ENCODE assay signal across 20 mouse cellular contexts in the genomic region with DNA sequence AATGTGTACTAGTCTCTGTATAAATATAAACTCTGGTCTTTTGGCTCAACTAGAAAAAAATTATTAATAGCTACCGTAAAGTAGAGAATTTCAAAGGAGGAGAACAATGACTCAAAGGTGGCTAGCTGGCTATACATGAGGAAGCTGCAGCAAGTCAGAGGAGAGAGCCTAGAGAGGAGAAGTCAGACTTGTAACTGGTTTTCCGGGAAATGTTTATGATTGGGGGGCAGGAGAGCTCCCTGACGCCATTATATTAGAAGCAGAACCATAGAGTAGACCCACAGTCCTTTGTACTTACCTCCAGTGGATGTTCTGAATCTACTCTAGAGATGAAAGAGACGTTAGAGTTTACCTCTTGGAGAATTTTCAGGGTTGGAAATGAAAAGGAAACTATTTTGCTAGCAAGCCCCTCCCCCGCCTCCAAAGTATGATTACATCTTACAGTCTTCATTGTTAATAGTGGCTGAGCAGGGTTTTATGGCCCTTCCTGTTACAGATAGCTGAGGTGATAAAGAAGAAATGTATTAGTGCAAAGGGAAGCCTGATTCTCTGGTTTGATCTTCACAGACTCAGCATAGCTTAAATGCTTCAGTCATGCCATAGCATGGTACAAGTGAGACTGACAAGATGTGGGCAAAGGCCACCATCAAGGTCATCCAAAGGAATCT. TPM values are rescaled to one million over a fixed set of nuclear protein-coding genes. Genes with fewer than 3 reads are reported as not detected.
DNase-seq lines count a peak whose midpoint lies in the region; ATAC-seq and TF ChIP-seq lines count a peak whose summit lies in the region.
"Had no signal": no experiment of that assay in that cellular context is flagged by ENCODE, and none has a peak within 500 bp of the region (broad histone marks: within the 10 kb centered on the region; RNA-seq: fewer than 3 reads in every experiment).

No protein-coding gene starts in this region.

- H3K36me3 ChIP-seq in kidney, embryonic 16.5 days (ENCODE audit: insufficient read depth, low read length): no peaks in the 10 kb centered on the region
- H3K36me3 ChIP-seq in ES-Bruce4 (ENCODE audit: control insufficient read depth, insufficient read depth, low read length, poor library complexity, severe bottlenecking): no peaks in the 10 kb centered on the region
- no peaks in the 10 kb centered on the region for H3K36me3 ChIP-seq in intestine, embryonic 14.5 days (ENCODE audit: control insufficient read depth, insufficient read depth, low read length)
- H3K36me3 ChIP-seq: hindbrain, embryonic 13.5 days; limb, embryonic 12.5 days; midbrain, embryonic 12.5 days had no signal

- WGBS in kidney, embryonic 16.5 days: 66% methylated on average over 5 of the region's 5 CpGs
- 59% methylated on average over 5 of the region's 5 CpGs for WGBS in intestine, embryonic 14.5 days

- TF ChIP-seq CTCF in ES-Bruce4 (IDR thresholded peaks at IDR 0.05; ENCODE audit: low read depth, low read length): no peak

- TF ChIP-seq EP300 in ES-Bruce4 (IDR thresholded peaks at IDR 0.05; ENCODE audit: insufficient read depth, low read depth, low read length): no peak

- no peak for DNase-seq in kidney, postnatal 25 days
- no peak for DNase-seq in intestine, embryonic 14.5 days (ENCODE audit: low spot score)
- peak; percentile 56 for DNase-seq in lung, postnatal 36 days
- DNase-seq in right cerebral cortex, postnatal 36 days (ENCODE audit: low spot score in 2 of 2): no peak
- no peak for DNase-seq in B cell, adult 2 months
- no peak for DNase-seq in adrenal gland, postnatal 14 days
- DNase-seq: cerebellum, postnatal 10 days; heart, postnatal 10 days; kidney, adult 8-10 months; right cerebral cortex, postnatal 4 days had no signal

- no peak overlapping the region for H3K27ac ChIP-seq in kidney, embryonic 16.5 days (ENCODE audit: low read length)
- H3K27ac ChIP-seq in ES-Bruce4 (ENCODE audit: insufficient read depth, low read length): no peak overlapping the region
- 0 out of 2 replicates have a peak overlapping the region, but pooled peaks have one; percentile 6 for H3K27ac ChIP-seq in intestine, embryonic 14.5 days (ENCODE audit: low read depth)
- H3K27ac ChIP-seq: hindbrain, embryonic 13.5 days; limb, embryonic 12.5 days; midbrain, embryonic 12.5 days had no signal

- no peaks in the 10 kb centered on the region for H3K9me3 ChIP-seq in kidney, embryonic 16.5 days (ENCODE audit: low read length)
- no peaks in the 10 kb centered on the region for H3K9me3 ChIP-seq in ES-Bruce4 (replicated peaks; ENCODE audit: control insufficient read depth, insufficient read depth, low read length, poor library complexity, severe bottlenecking)
- H3K9me3 ChIP-seq in intestine, embryonic 14.5 days (ENCODE audit: control insufficient read depth, low read length): no peaks in the 10 kb centered on the region
- H3K9me3 ChIP-seq: hindbrain, embryonic 13.5 days; limb, embryonic 12.5 days; midbrain, embryonic 12.5 days had no signal

- peaks cover 8% of the 10 kb centered on the region; the same call in 1 of the 2 replicates for H3K4me1 ChIP-seq in kidney, embryonic 16.5 days (ENCODE audit: insufficient read depth, low read length)
- no peaks in the 10 kb centered on the region for H3K4me1 ChIP-seq in ES-Bruce4 (ENCODE audit: control insufficient read depth, insufficient read depth, low read length)
- 0 out of 2 replicates have a peak, but pooled peaks cover 6% of the 10 kb centered on the region for H3K4me1 ChIP-seq in intestine, embryonic 14.5 days (replicated peaks; ENCODE audit: control insufficient read depth, insufficient read depth, low read length)
- H3K4me1 ChIP-seq: hindbrain, embryonic 13.5 days; midbrain, embryonic 12.5 days had no signal

- no peaks in the 10 kb centered on the region for H3K27me3 ChIP-seq in kidney, embryonic 16.5 days (ENCODE audit: insufficient read depth, low read length)
- no peaks in the 10 kb centered on the region for H3K27me3 ChIP-seq in ES-Bruce4 (ENCODE audit: control insufficient read depth, insufficient read depth, low read length, poor library complexity, severe bottlenecking)
- no peaks in the 10 kb centered on the region for H3K27me3 ChIP-seq in intestine, embryonic 14.5 days (replicated peaks; ENCODE audit: control insufficient read depth, insufficient read depth, low read length)
- H3K27me3 ChIP-seq: hindbrain, embryonic 13.5 days; midbrain, embryonic 12.5 days had no signal

- 0 out of 2 replicates have a peak overlapping the region, but pooled peaks have one; percentile 5 for H3K4me2 ChIP-seq in kidney, embryonic 16.5 days (replicated peaks; ENCODE audit: low read depth, low read length)
- H3K4me2 ChIP-seq in intestine, embryonic 14.5 days (ENCODE audit: low read length): peak overlapping the region; percentile 11; the same call in 1 of the 2 replicates
- H3K4me2 ChIP-seq: hindbrain, embryonic 13.5 days; limb, embryonic 12.5 days; midbrain, embryonic 12.5 days had no signal

- no peak overlapping the region for H3K9ac ChIP-seq in kidney, embryonic 16.5 days (replicated peaks; ENCODE audit: low read length)
- H3K9ac ChIP-seq in ES-Bruce4 (ENCODE audit: low read depth, poor library complexity, severe bottlenecking): 0 out of 2 replicates have a peak overlapping the region, but pooled peaks have one; percentile 63
- H3K9ac ChIP-seq in intestine, embryonic 14.5 days (ENCODE audit: low read length): no peak overlapping the region
- H3K9ac ChIP-seq: hindbrain, embryonic 13.5 days; limb, embryonic 12.5 days; midbrain, embryonic 12.5 days had no signal

- TF ChIP-seq POLR2A in ES-Bruce4 (IDR thresholded peaks at IDR 0.05; ENCODE audit: insufficient read depth, low read length): no peak

- H3K4me3 ChIP-seq in kidney, embryonic 16.5 days (ENCODE audit: low read length): no peak overlapping the region
- no peak overlapping the region for H3K4me3 ChIP-seq in ES-Bruce4 (ENCODE audit: low read depth, low read length)
- H3K4me3 ChIP-seq in intestine, embryonic 14.5 days (ENCODE audit: low read depth, low read length): no peak overlapping the region
- H3K4me3 ChIP-seq: hindbrain, embryonic 13.5 days; limb, embryonic 12.5 days; midbrain, embryonic 12.5 days had no signal

- ATAC-seq in kidney, embryonic 16.5 days (ENCODE audit: low FRiP score, low TSS enrichment): no peak
- ATAC-seq in intestine, embryonic 14.5 days (replicated peaks; ENCODE audit: low FRiP score, low TSS enrichment, low read depth): no peak

RNA-seq across cellular contexts. Expression of gene Hist2h4, which starts 7.1 kb away (rescaled TPM):
- polyA plus RNA-seq in kidney, embryonic 16.5 days (2015; fragmentation: Nextera tagmentation; extraction: Ambion mirVana): 8.0 and 10.8 TPM in 2 replicates
- 3.6 and 4.0 TPM in 2 replicates for polyA plus RNA-seq in ES-Bruce4 (2011; ENCODE audit: insufficient read depth, insufficient read length, low read depth, missing spikeins)
- 11.1 and 14.2 TPM in 2 replicates for polyA plus RNA-seq in intestine, embryonic 14.5 days (2014; fragmentation: Nextera tagmentation; extraction: Ambion mirVana)
- 54.1 and 56.9 TPM in 2 replicates for total RNA-seq in adrenal gland, postnatal 14 days (2021)

RNA-seq across cellular contexts. Expression of gene Hist2h3c1, which starts 9.6 kb away (rescaled TPM):
- 0.24 and 1.1 TPM in 2 replicates for polyA plus RNA-seq in kidney, embryonic 16.5 days (2015; fragmentation: Nextera tagmentation; extraction: Ambion mirVana)
- 1.3 and 3.0 TPM in 2 replicates for polyA plus RNA-seq in ES-Bruce4 (2011; ENCODE audit: insufficient read depth, insufficient read length, low read depth, missing spikeins)
- 0.56 and 2.0 TPM in 2 replicates for polyA plus RNA-seq in intestine, embryonic 14.5 days (2014; fragmentation: Nextera tagmentation; extraction: Ambion mirVana)
- total RNA-seq in adrenal gland, postnatal 14 days (2021): 3.1 and 3.8 TPM in 2 replicates
- total RNA-seq: gastrocnemius, adult 8-10 months; layer of hippocampus, adult 8-10 months; left cerebral cortex, adult 8-10 months; neutrophil, adult 5-6 weeks had no signal
- polyA plus RNA-seq: embryonic facial prominence, embryonic 14.5 days; limb, embryonic 12.5 days had no signal

RNA-seq across cellular contexts. Expression of gene Hist2h2aa1, which starts 10.8 kb away (rescaled TPM):
- 12.9 and 14.2 TPM in 2 replicates for polyA plus RNA-seq in kidney, embryonic 16.5 days (2015; fragmentation: Nextera tagmentation; extraction: Ambion mirVana)
- not detected in 2 replicates for polyA plus RNA-seq in ES-Bruce4 (2011; ENCODE audit: insufficient read depth, insufficient read length, low read depth, missing spikeins)
- polyA plus RNA-seq in intestine, embryonic 14.5 days (2014; fragmentation: Nextera tagmentation; extraction: Ambion mirVana): 16.3 and 23.3 TPM in 2 replicates
- total RNA-seq in adrenal gland, postnatal 14 days (2021): 53.5 and 61.0 TPM in 2 replicates

RNA-seq across cellular contexts. Expression of gene Hist2h3b, which starts 12.4 kb away (rescaled TPM):
- polyA plus RNA-seq in kidney, embryonic 16.5 days (2015; fragmentation: Nextera tagmentation; extraction: Ambion mirVana): 35.4 and 45.1 TPM in 2 replicates
- polyA plus RNA-seq in ES-Bruce4 (2011; ENCODE audit: insufficient read depth, insufficient read length, low read depth, missing spikeins): 7.7 and 11.1 TPM in 2 replicates
- polyA plus RNA-seq in intestine, embryonic 14.5 days (2014; fragmentation: Nextera tagmentation; extraction: Ambion mirVana): 77.9 and 79.1 TPM in 2 replicates
- total RNA-seq in adrenal gland, postnatal 14 days (2021): 357 and 406 TPM in 2 replicates

RNA-seq across cellular contexts. Expression of gene Hist2h2bb, which starts 13.5 kb away (rescaled TPM):
- 14.8 TPM in 2 replicates for polyA plus RNA-seq in kidney, embryonic 16.5 days (2015; fragmentation: Nextera tagmentation; extraction: Ambion mirVana)
- polyA plus RNA-seq in ES-Bruce4 (2011; ENCODE audit: insufficient read depth, insufficient read length, low read depth, missing spikeins): 33.9 and 35.8 TPM in 2 replicates
- polyA plus RNA-seq in intestine, embryonic 14.5 days (2014; fragmentation: Nextera tagmentation; extraction: Ambion mirVana): 20.1 and 22.0 TPM in 2 replicates
- total RNA-seq in adrenal gland, postnatal 14 days (2021): 370 and 432 TPM in 2 replicates

Comparison
In these comparisons a context has a peak if more than half of its experiments do, and no peak if none do; other contexts are left out.
1. RNA of gene Hist2h2aa1, which starts 10.8 kb away (polyA plus RNA-seq): 16.3 to 23.3 TPM in intestine, embryonic 14.5 days and 12.9 to 14.2 TPM in kidney, embryonic 16.5 days; not detected in ES-Bruce4; every median in the first group is over 10 times any median in the second.